Mouse (Mus musculus): Measurements from ENCODE around the gene P4hb. TPM values are rescaled to one million over a fixed set of nuclear protein-coding genes. Genes with fewer than 3 reads are reported as not detected.

Gene P4hb
- total RNA-seq, 2 experiments from 2014 or later = 136 to 138 TPM

DNA sequence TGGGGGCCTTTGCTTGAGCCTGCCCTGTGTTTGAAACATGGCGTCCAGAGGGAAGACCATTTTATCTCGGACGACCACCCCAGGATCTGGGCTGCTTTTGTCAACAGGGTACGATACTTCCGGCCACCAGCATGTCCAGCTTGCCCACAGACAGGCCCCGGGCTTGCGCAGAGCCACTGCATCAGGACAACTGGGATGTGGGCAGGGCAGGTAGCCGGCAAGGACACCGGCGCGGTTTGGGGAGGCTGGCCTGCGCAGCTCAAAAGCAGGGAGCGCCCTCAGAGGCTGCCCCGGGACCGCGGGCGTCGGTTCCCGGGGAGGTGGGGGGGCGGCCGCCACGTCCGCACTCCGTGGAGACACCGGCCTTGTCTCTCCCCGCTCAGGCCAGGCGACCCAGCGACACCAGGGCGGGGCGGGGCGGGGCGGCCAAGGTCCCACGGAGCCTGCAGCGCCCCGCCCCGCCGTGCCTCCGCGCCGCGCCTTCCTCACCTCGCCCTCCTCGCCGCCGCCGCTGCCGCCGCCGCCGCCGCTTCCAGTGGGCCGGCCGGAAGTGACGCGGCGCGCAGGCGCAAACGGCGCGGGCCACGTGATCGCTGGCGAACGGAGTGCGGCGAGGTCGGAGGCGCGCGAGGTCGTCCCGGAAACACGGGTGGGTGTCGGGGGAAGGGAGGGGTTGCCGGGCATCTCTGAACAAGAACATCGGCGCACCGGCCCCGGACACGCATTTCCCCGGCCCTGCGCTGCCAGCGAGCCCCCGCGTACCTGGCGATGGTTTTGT, 23.7 kb downstream of the P4hb start, which contains the start of gene Mcrip1:
Gene Mcrip1, minus strand, starts transcription at position 560 of the 778 bp plus-strand sequence.
- DNase-seq (ENCODE audit: extremely low spot score in 1 of 2, low spot score in 2 of 2) = peak; percentile 87 to 97
- intact Hi-C loops (cut with DNase I) = no loop called here

DNA sequence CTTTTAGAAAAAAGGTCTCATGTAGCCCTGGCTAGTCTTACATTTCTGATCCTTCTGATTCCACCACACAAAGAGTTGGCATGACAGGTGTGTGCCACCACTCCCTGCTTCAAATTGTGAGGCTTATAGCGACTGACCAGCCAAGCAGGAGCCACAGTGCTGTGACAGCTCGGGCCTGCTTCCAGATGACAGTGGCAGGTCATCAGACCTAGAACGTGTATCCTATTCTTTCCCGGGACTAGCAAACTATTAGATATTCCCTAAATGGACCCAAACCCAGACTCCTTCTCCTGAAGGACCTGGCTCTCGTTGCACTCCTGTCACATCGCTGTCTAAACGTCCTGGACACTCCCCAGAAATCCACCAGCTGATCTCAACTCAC, 24.3 kb downstream of the P4hb start:
- intact Hi-C loops (cut with DNase I) = no loop called here
- no peak for DNase-seq (ENCODE audit: extremely low spot score in 1 of 2, low spot score in 2 of 2)

DNA sequence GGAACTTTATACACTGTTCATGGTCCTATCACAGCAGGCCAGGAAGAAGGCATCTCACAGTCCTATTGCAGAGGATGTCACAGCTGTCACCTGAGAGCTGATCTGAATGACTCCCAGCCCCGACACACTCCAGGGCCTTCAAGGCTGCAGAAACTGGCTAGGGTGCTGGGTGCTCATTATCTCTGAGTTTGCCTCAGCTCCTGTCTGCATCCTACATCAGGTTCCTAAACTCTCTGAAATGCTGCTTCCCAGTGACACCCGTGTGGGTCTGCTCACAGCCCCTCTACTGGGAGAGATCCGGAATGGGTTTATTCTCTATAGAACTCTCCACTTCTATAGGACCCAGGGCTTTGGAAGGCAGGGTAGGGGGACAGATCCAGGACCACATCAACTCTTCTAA, 24.8 kb downstream of the P4hb start:
- DNase-seq (ENCODE audit: extremely low spot score in 1 of 2, low spot score in 2 of 2) = no peak
- intact Hi-C loops (cut with DNase I) = no loop called here

DNA sequence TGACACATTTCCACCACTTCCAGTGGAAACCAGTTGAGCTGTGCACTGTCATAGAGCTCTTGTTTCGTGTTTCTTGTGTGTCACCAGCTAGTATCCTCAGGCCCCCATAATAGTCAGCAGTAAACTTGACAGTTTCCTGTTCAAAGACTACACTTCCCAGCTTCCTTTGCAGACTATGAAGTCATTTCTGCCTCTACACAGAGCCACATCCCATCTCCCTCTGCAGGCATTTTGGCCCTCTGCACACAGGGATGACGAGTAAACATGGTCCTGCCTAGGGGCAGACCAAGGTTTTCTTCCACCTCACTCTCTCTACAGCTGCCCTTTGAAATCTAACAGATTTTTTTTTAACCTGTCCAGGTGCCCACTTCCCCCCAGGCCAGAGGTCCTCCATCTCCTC, 25.6 kb downstream of the P4hb start:
- intact Hi-C loops (cut with DNase I) = no loop called here
- DNase-seq (ENCODE audit: extremely low spot score in 1 of 2, low spot score in 2 of 2) = no peak

DNA sequence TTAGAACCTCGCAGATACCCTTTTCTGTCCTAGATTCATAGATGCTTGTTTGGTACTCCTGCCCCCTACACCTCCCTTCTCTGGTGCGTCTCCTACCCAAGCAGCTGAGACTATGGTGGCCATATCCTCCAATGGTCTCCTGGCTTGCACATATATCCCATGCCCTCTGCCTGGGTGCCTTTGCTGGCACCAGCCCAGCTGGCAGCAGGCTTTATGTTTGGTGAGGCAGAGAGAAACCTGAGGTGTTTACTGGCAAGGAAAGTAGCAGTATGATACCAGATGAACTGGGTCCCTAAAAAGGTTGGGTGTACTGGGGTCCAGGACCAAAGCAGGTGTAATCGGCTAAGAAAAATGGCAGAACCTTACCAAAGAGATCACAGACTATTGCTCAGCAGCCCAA, 27.1 kb downstream of the P4hb start:
- intact Hi-C loops (cut with DNase I) = no loop called here
- no peak for DNase-seq (ENCODE audit: extremely low spot score in 1 of 2, low spot score in 2 of 2)

- no peak for DNase-seq (ENCODE audit: extremely low spot score in 1 of 2, low spot score in 2 of 2)
- intact Hi-C loops (cut with DNase I) = no loop called here
Measured at GRCm38 (mm10) chr11:120542376-120542775, 30.7 kb downstream of the P4hb start.

DNA sequence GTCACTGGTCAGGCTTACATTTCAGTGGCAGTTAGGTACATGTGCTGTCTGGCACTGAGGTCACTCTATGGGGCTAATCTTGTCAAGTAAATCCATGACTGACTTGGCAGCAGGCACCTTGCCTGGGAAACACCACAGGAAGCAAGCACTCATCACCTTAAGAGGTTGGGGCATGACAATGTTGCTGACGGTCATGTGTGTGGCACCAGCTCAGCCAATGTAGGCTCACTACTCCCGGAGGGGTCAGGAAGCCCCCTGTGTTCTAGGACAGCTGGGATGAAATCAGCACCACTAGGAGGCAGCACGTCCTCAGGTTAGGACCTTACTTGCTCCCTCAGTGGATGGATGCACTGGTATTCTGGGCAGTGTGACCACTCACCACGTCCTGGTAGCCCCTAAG, 31.1 kb downstream of the P4hb start:
- intact Hi-C loops (cut with DNase I) = no loop called here
- DNase-seq (ENCODE audit: extremely low spot score in 1 of 2, low spot score in 2 of 2) = no peak

DNA sequence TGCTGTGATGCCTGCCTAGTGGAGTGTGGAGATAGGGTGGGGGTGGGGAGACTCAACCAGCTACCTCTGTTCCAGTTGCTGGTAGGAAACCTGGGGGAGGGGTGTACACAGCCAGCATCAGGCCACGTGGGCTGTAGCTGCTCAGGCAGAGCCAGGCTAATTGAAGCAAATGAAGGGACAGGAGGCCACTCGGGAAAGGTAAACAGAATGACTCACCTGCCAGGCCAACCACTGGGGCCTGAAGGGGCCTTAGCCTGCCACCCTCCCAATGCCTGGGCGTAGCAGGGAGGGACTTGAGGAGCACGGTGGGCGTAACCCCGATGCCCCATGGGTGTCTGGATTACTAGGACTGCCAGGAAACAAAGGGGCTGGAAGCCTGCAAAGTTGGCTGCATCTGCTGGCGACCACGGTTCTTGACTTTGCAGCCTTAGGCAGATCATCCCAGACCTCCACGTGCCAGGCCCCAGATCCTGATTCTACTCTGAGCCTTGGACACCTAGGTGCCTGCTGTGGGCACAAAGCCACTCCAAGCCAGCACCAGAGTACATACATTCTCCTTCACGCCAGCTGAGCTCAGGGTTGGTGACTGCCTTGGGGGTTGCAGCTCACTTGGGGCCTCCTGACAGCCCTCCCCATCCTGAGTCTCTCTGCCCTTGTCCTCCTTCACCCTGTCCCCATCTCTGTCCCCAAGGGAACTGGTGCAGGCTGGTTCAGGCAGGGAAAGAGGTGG, 33.6 kb downstream of the P4hb start:
- DNase-seq (ENCODE audit: extremely low spot score in 1 of 2, low spot score in 2 of 2) = no peak
- intact Hi-C loops (cut with DNase I) = no loop called here

DNA sequence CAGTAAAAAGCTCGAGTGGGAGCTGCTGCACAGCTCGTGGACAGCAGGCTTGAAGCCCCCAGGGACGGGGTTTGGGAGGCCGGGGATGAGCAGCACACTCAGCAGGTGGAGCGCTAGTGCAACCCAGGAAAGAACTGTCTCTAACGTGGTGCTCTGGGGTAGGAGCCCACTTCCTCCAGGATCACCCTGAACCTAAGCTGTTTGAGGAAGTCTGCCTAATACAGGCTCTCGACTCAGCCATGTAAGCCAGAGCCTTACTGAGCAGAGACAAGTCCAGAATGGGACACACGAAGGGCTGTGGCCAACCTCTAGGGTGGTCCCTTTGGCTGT, 34.1 kb downstream of the P4hb start:
- no peak for DNase-seq (ENCODE audit: extremely low spot score in 1 of 2, low spot score in 2 of 2)
- intact Hi-C loops (cut with DNase I) = no loop called here

- DNase-seq (ENCODE audit: extremely low spot score in 1 of 2, low spot score in 2 of 2) = peak in 1 of 2 experiments; percentile 49
Measured at GRCm38 (mm10) chr11:120538485-120538884, 34.6 kb downstream of the P4hb start.

DNA sequence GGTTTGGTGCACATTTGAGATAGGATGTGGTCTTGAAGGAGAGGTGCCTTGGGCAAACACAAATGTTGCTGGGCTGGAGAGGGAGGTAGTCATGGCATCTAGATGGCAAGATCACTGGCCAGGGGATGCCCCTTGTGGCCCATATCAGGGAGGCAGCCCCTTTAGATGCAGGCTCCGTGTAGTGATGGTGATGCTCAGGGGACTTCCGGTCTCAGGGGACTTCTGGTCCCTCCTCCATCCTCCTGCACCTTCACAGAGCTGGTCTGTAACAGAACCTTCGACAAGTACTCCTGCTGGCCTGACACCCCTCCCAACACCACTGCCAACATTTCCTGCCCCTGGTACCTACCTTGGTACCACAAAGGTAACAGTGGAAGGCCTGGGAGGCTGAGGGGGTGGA, 37.2 kb downstream of the P4hb start:
- intact Hi-C loops (cut with DNase I) = no loop called here
- no peak for DNase-seq (ENCODE audit: extremely low spot score in 1 of 2, low spot score in 2 of 2)

More at GRCm38 (mm10) chr11:120538485-120538884, 34.6 kb downstream of the P4hb start:
- intact Hi-C loops (cut with DNase I) = no loop called here

- intact Hi-C loops (cut with DNase I) = no loop called here
- no peak for DNase-seq (ENCODE audit: extremely low spot score in 1 of 2, low spot score in 2 of 2)
Measured at GRCm38 (mm10) chr11:120535145-120535544, 37.9 kb downstream of the P4hb start.

DNA sequence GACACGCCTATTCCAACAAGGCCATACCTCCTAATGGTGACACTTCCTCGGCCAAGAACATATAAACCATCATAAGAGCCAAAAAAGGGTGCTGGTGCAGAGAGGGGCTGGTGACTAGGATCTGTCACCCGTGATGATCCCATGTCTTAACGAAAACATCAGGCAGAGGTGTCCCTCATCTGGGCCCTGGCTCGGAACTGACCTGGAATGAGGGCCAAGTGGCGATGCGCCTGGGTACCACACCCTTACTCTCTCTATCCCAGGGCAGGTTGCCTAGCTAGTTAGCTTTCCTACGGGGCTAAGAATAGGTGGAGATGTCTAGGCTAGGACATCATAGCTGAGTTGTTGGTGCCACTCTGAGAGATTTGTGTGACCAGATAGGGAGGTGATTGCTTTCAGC, 39.0 kb downstream of the P4hb start:
- DNase-seq (ENCODE audit: extremely low spot score in 1 of 2, low spot score in 2 of 2) = no peak
- intact Hi-C loops (cut with DNase I) = no loop called here

DNA sequence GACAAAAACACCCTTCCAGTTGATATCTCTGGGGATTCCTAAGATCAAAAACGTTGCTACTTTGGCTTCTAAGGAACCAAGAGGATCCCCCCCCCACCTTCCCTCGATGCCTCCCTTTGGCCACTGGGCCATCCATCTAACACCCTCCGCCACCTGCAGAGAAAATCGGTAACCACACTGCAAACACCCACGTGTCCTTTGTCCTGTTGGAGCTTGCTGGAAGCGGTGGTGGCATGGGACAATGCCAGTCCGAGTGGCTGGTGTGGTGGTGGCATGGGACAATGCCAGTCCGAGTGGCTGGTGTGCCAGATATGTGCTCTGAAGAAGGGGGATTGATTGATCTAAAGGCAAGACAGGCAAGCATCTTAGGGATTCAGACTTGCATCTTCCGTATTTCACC, 41.4 kb downstream of the P4hb start:
- intact Hi-C loops (cut with DNase I) = no loop called here
- DNase-seq (ENCODE audit: extremely low spot score in 1 of 2, low spot score in 2 of 2) = no peak

DNA sequence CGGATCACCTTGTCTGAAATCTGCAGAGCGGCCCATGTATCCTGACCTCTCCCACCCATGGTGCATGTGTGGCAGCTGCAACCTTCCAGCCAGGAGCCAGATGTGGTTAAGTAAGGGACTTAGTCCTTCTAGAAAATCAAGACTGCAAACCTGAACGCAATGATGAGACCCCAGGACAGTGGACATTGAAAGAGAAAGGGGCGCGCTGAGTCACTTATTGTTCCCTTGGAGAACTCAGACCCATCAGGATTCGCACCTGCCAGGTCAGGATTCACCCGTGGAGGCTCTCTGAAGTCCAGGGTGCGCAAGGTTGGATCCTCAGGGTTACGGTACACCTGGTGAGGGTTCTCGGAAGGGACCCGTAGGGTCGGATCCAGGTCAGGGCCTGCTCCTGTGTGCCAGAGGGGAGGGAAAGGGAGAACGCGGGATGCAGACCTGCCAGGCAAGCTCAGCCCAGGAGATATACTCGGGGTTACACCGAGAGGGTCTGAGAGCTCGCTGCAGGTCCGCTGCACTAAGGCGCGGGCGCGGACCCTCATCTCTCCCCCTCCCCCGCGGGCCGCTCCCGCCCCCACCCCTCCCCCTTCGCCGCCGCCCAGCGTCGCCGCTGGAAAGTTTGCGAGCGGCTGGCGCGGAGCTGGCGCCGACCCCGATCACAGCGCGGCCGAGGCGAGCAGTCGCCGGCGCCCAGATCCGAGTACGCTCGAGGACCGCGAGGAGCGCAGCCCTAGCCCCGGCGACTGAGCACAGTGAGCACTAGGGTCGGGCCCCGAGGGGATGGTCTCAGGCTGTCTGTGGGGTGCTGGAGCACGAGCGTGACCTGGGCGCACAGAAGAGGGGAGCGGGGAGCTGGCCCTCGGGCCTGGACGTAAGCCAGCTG, 42.7 kb downstream of the P4hb start, which contains the start of gene Gcgr:
Gene Gcgr, plus strand, starts transcription at position 615 of the 880 bp plus-strand sequence.
- DNase-seq (ENCODE audit: extremely low spot score in 1 of 2, low spot score in 2 of 2) = peak in 1 of 2 experiments; percentile 31
- intact Hi-C loops (cut with DNase I) = no loop called here

- no peak for DNase-seq (ENCODE audit: extremely low spot score in 1 of 2, low spot score in 2 of 2)
- intact Hi-C loops (cut with DNase I) = no loop called here
Measured at GRCm38 (mm10) chr11:120528903-120529302, 44.1 kb downstream of the P4hb start.

DNA sequence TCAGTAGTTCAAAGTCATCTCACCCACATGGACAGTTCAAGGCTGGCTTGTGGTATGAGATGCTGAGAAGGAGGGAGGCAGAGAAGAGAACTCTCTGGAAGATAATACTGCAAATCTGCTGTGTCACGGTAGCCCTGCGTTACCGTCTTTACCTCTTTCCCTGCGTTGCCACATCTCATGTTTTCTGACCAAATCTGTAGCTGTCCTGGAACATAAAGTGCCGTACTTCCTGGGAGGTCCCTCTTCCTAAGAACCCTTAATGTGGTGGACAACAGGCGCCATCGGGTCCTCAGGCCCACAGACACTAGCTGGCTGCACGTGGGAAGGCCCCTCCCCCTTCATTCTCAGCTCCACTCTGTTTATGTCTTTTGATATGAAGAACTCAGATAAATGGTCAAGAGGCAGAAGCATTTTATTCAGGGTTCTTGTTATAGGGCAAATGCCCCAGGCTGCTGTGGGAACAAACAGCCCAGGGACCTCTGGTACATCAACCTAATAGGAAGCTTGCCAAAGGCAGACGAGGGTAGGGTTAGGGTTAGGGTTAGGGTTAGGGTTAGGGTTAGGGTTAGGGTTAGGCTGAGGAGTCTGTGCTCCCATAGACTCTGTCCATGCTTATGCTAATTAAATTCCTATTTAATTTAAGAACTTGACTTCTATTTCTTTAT, 45.2 kb downstream of the P4hb start:
- DNase-seq (ENCODE audit: extremely low spot score in 1 of 2, low spot score in 2 of 2) = no peak
- intact Hi-C loops (cut with DNase I) = no loop called here

DNA sequence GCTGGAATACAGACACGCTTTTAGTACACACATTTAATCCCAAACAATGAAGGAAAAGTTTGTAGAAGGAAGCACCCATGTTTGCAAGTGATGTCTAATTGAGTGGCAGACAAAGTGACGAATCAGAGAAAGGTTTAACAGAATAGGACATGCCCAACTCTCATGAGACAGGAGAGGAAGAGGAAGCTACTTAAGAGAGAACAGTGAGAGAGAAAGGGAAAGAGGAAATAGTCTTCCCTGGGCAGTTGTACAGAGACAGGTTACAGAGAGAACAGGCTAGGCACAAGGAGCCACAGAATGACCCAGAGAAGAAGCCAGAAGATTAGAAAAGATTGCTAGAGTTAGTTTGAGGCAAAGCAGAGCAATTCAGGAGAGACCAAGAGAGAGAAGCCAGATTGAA, 47.1 kb downstream of the P4hb start:
- intact Hi-C loops (cut with DNase I) = no loop called here
- no peak for DNase-seq (ENCODE audit: extremely low spot score in 1 of 2, low spot score in 2 of 2)

DNA sequence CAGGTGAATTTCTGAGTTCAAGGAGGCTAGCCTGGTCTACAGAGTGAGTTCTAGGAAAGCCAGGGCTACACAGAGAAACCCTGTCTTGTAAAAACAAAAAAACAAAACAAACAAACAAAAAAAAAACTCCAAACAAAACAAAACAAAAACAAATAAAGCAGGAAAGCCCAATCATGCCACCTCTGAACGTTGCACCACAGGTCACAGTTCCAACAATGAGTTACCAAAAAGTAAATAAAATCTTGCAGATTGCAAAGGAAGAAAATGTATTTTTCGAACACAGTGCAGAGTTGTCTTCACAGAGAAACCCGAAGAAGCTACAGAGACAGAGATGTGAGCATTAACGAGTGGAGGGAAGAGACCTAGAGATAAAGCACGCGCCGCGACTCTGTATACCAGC, 50.5 kb downstream of the P4hb start:
- intact Hi-C loops (cut with DNase I) = no loop called here
- DNase-seq (ENCODE audit: extremely low spot score in 1 of 2, low spot score in 2 of 2) = no peak
